Comparison of ENCODE assay signal across 11 mouse cellular contexts in genomic region chr6:88566676-88567075, GRCm38 (mm10). TPM values are rescaled to one million over a fixed set of nuclear protein-coding genes. Genes with fewer than 3 reads are reported as not detected.
A peak's percentile ranks its signal among the peaks of the same experiment; 100 is the strongest.
DNase-seq lines count a peak whose midpoint lies in the region; ATAC-seq lines count a peak whose summit lies in the region.
"Had no signal": no experiment of that assay in that cellular context is flagged by ENCODE, and none has a peak within 500 bp of the region (broad histone marks: within the 10 kb centered on the region; RNA-seq: fewer than 3 reads in every experiment).

No protein-coding gene starts in this region.

- H3K4me1 ChIP-seq in heart, embryonic 13.5 days: peaks cover 11% of the 10 kb centered on the region; the same call in 1 of the 2 replicates
- H3K4me1 ChIP-seq in lung, embryonic 16.5 days (replicated peaks; ENCODE audit: control insufficient read depth, insufficient read depth, low read length): no peaks in the 10 kb centered on the region; the same call in 1 of the 2 replicates
- no peaks in the 10 kb centered on the region for H3K4me1 ChIP-seq in embryonic facial prominence, embryonic 12.5 days
- no peaks in the 10 kb centered on the region for H3K4me1 ChIP-seq in limb, embryonic 13.5 days

- H3K9ac ChIP-seq in heart, embryonic 13.5 days: no peak overlapping the region
- no peak overlapping the region for H3K9ac ChIP-seq in lung, embryonic 16.5 days (ENCODE audit: low read length)
- no peak overlapping the region for H3K9ac ChIP-seq in embryonic facial prominence, embryonic 12.5 days
- no peak overlapping the region for H3K9ac ChIP-seq in limb, embryonic 13.5 days

- ATAC-seq in heart, embryonic 13.5 days (ENCODE audit: extremely low read depth, insufficient number of reproducible peaks, low FRiP score, low TSS enrichment): no peak
- no peak for ATAC-seq in lung, embryonic 16.5 days (ENCODE audit: low read depth)
- no peak for ATAC-seq in embryonic facial prominence, embryonic 12.5 days (ENCODE audit: insufficient number of reproducible peaks, insufficient read depth, low FRiP score, low TSS enrichment)
- no peak for ATAC-seq in limb, embryonic 13.5 days (ENCODE audit: low FRiP score, low read depth)
- ATAC-seq in megakaryocyte progenitor cell, adult 5-6 weeks (replicated peaks; ENCODE audit: poor library complexity): no peak

- no peak for DNase-seq in heart, adult 9 months (ENCODE audit: low spot score in 2 of 2)
- DNase-seq in lung, adult 18-20 months: no peak
- no peak for DNase-seq in gastrocnemius, postnatal 25 days
- DNase-seq: cerebellum, postnatal 14 days; kidney, postnatal 14 days had no signal

- WGBS in heart, embryonic 13.5 days: 26% methylated on average over 7 of the region's 7 CpGs
- WGBS in lung, embryonic 16.5 days: 35% methylated on average over 7 of the region's 7 CpGs
- 3% methylated on average over 7 of the region's 7 CpGs for WGBS in embryonic facial prominence, embryonic 12.5 days
- WGBS in limb, embryonic 13.5 days: 12% methylated on average over 7 of the region's 7 CpGs

- H3K4me3 ChIP-seq in heart, embryonic 13.5 days: no peak overlapping the region
- H3K4me3 ChIP-seq in lung, embryonic 16.5 days (ENCODE audit: low read length): 0 out of 2 replicates have a peak overlapping the region, but pooled peaks have one; percentile 6
- no peak overlapping the region for H3K4me3 ChIP-seq in embryonic facial prominence, embryonic 12.5 days
- H3K4me3 ChIP-seq in limb, embryonic 13.5 days: no peak overlapping the region

- no peak overlapping the region for H3K27ac ChIP-seq in heart, embryonic 13.5 days (replicated peaks)
- H3K27ac ChIP-seq in lung, embryonic 16.5 days (ENCODE audit: low read length): no peak overlapping the region
- no peak overlapping the region for H3K27ac ChIP-seq in embryonic facial prominence, embryonic 12.5 days
- H3K27ac ChIP-seq in limb, embryonic 13.5 days: no peak overlapping the region
- H3K27ac ChIP-seq: macrophage had no signal

- no peaks in the 10 kb centered on the region for H3K9me3 ChIP-seq in heart, embryonic 13.5 days
- H3K9me3 ChIP-seq in lung, embryonic 16.5 days (ENCODE audit: control insufficient read depth, low read length): no peaks in the 10 kb centered on the region
- no peaks in the 10 kb centered on the region for H3K9me3 ChIP-seq in embryonic facial prominence, embryonic 12.5 days
- H3K9me3 ChIP-seq in limb, embryonic 13.5 days: no peaks in the 10 kb centered on the region

- H3K27me3 ChIP-seq in heart, embryonic 13.5 days (replicated peaks): peaks cover 33% of the 10 kb centered on the region
- H3K27me3 ChIP-seq in lung, embryonic 16.5 days (ENCODE audit: control insufficient read depth, insufficient read depth, low read depth, low read length): peaks cover 11% of the 10 kb centered on the region
- peaks cover 23% of the 10 kb centered on the region for H3K27me3 ChIP-seq in embryonic facial prominence, embryonic 12.5 days
- H3K27me3 ChIP-seq in limb, embryonic 13.5 days: peaks cover 36% of the 10 kb centered on the region

- H3K36me3 ChIP-seq in heart, embryonic 13.5 days: no peaks in the 10 kb centered on the region
- no peaks in the 10 kb centered on the region for H3K36me3 ChIP-seq in lung, embryonic 16.5 days (ENCODE audit: control insufficient read depth, insufficient read depth, low read length)
- H3K36me3 ChIP-seq in embryonic facial prominence, embryonic 12.5 days: no peaks in the 10 kb centered on the region
- no peaks in the 10 kb centered on the region for H3K36me3 ChIP-seq in limb, embryonic 13.5 days

- peak overlapping the region; percentile 54 for H3K4me2 ChIP-seq in heart, embryonic 13.5 days
- H3K4me2 ChIP-seq in lung, embryonic 16.5 days (ENCODE audit: low read depth, low read length): peak overlapping the region; percentile 16; the same call in 1 of the 2 replicates
- H3K4me2 ChIP-seq in embryonic facial prominence, embryonic 12.5 days (replicated peaks): 0 out of 2 replicates have a peak overlapping the region, but pooled peaks have one; percentile 19
- H3K4me2 ChIP-seq in limb, embryonic 13.5 days (replicated peaks): peak overlapping the region; percentile 31; the same call in 1 of the 2 replicates

RNA-seq across cellular contexts. Expression of gene Sec61a1, which starts 48.0 kb away (rescaled TPM):
- polyA plus RNA-seq in heart, embryonic 13.5 days (2015; fragmentation: Nextera tagmentation; extraction: Ambion mirVana): 176 and 177 TPM in 2 replicates
- 229 and 245 TPM in 2 replicates for polyA plus RNA-seq in lung, embryonic 16.5 days (2015; fragmentation: Nextera tagmentation; extraction: Ambion mirVana)
- 237 and 245 TPM in 2 replicates for polyA plus RNA-seq in embryonic facial prominence, embryonic 12.5 days (2016; fragmentation: Nextera tagmentation; extraction: Ambion mirVana)
- polyA plus RNA-seq in limb, embryonic 13.5 days (2015; fragmentation: Nextera tagmentation; extraction: Ambion mirVana): 264 and 283 TPM in 2 replicates
- total RNA-seq in gastrocnemius, postnatal 25 days (2021): 10 to 100 TPM; 22.1 to 22.9 TPM
- 169 and 184 TPM in 2 replicates for total RNA-seq in megakaryocyte progenitor cell, adult 5-6 weeks (2015)
- 140 and 153 TPM in 2 replicates for total RNA-seq in megakaryocyte progenitor cell, adult 5-6 weeks (2017)
